ENCODE assay signal across 15 mouse cellular contexts in genomic region chr2:14043577-14044170, GRCm38 (mm10). TPM values are rescaled to one million over a fixed set of nuclear protein-coding genes. Genes with fewer than 3 reads are reported as not detected.
"Had no signal": no experiment of that assay in that cellular context is flagged by ENCODE, and none has a peak within 500 bp of the region (broad histone marks: within the 10 kb centered on the region; RNA-seq: fewer than 3 reads in every experiment).

No protein-coding gene starts in this region.

- H3K4me3 ChIP-seq: left cerebral cortex, adult 2 months; limb, embryonic 10.5 days; liver, embryonic 15.5 days; midbrain, embryonic 10.5 days; myocyte had no signal

- H3K4me1 ChIP-seq: limb, embryonic 10.5 days; liver, embryonic 15.5 days; midbrain, embryonic 10.5 days had no signal

- ATAC-seq: intestine, embryonic 16.5 days had no signal

- H3K27me3 ChIP-seq: liver, embryonic 15.5 days had no signal

- DNase-seq: lung, embryonic 14.5 days; lung, postnatal 10 days; lung, postnatal 4 days; midbrain, embryonic 14.5 days; right cerebral cortex, postnatal 14 days; thymus, postnatal 4 days had no signal

- H3K9ac ChIP-seq: liver, embryonic 15.5 days; lung, embryonic 14.5 days had no signal

- H3K4me2 ChIP-seq: liver, embryonic 11.5 days; liver, embryonic 15.5 days; lung, embryonic 14.5 days had no signal

- H3K9me3 ChIP-seq: limb, embryonic 10.5 days; liver, embryonic 15.5 days; midbrain, embryonic 10.5 days had no signal

- H3K27ac ChIP-seq: left cerebral cortex, adult 2 months; limb, embryonic 10.5 days; liver, embryonic 15.5 days; midbrain, embryonic 10.5 days; stomach, postnatal 0 days had no signal

RNA-seq across cellular contexts. Expression of gene Hacd1, which starts 12.3 kb away (rescaled TPM):
- total RNA-seq: neutrophil, adult 5-6 weeks had no signal
